Mouse (Mus musculus): ENCODE data around the gene Btn2a2. TPM values are rescaled to one million over a fixed set of nuclear protein-coding genes. Genes with fewer than 3 reads are reported as not detected.
A peak's percentile ranks its signal among the peaks of the same experiment; 100 is the strongest.

The Btn2a2 gene
- polyA plus RNA-seq, 1 experiment = 0.27 TPM

DNA sequence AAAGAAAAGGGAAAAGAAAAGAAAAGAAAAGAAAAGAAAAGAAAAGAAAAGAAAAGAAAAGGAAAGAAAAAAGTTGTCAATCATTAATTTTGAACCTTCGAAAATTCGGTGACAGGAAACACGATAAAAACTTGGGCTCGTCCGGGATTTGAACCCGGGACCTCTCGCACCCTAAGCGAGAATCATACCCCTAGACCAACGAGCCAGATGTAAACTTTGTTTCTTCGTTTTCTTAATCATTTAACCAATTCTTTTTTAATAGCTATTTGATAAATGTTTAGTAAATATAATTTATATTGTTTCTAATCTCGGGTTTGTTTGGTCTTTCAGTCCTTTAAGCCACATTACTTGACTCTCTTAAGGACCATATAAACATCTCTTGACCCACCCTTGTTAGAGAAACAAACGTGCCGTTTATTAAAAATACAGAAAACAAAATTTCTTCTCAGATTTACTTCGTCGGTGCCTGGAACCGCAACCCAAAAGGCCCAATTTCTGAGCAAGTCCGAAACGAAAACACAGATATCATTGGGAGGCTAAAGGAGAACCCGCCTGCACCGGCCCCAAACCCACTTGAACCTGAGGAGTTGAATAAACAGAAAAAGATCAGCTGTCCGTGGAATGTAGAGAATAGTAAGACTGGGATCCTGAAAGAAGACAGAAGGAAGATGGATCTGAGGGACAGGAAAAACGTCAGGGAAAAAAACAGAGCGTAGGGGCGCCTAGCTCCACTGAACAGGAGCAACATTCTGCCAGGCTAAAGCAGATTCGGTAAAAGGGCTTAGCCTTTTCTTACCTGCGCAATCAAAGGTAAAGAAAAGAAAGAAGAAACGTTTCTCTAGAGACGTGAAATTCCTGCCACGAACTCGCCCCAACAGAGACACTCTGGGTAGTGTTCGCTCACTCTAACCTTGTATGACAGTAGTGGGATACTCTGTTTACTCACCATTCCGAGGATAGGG, 51.5 kb downstream of the Btn2a2 start:
- peaks cover 10% of the 10 kb centered on the region for H3K4me1 ChIP-seq (replicated peaks; ENCODE audit: control insufficient read depth, insufficient read depth, low read length)
- H3K27me3 ChIP-seq (ENCODE audit: control insufficient read depth, insufficient read depth, low read length) = no peaks in the 10 kb centered on the region
- H3K36me3 ChIP-seq (ENCODE audit: control insufficient read depth, insufficient read depth, low read length) = no peaks in the 10 kb centered on the region
- WGBS = under 1% methylated on average over 32 of the region's 32 CpGs
- peak; percentile 61 for DNase-seq
- TF ChIP-seq CTCF (IDR thresholded peaks at IDR 0.05; ENCODE audit: borderline replicate concordance, control insufficient read depth, extremely low read depth, insufficient read depth, low read length, poor library complexity) (no peak), POLR2A (IDR thresholded peaks at IDR 0.05; ENCODE audit: control insufficient read depth, extremely low read depth, insufficient read depth, low read length, poor library complexity) (no peak)
- peak overlapping the region; percentile 56; the same call in 1 of the 2 replicates for H3K27ac ChIP-seq (ENCODE audit: control insufficient read depth, insufficient read depth, low read length)
- peak overlapping the region; percentile 45 for H3K4me3 ChIP-seq (ENCODE audit: control insufficient read depth, insufficient read depth, low read length)

DNA sequence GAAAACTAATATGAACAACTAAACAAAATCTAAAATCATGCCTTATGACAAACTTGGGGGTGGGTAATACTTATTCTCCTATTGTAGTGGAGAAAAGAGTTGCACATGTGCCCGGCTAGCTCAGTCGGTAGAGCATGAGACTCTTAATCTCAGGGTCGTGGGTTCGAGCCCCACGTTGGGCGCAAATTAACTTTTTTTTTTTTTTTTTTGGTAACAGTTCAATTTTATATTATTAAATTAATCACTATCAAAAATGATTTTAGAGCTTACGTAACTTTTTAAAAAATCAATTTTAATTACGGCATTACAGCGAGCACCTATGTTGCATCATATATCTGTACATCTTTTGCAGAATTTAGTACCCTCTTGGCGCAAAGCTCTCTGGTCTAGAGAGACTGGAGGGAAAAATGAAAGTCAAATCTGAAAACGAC, 52.4 kb downstream of the Btn2a2 start:
- 2% methylated on average over 11 of the region's 11 CpGs for WGBS
- Histone ChIP-seq H3K36me3 (ENCODE audit: control insufficient read depth, insufficient read depth, low read length) (no peaks in the 10 kb centered on the region), H3K27ac (ENCODE audit: control insufficient read depth, insufficient read depth, low read length) (no peak overlapping the region), H3K4me1 (replicated peaks; ENCODE audit: control insufficient read depth, insufficient read depth, low read length) (peaks cover 10% of the 10 kb centered on the region), H3K27me3 (ENCODE audit: control insufficient read depth, insufficient read depth, low read length) (no peaks in the 10 kb centered on the region), H3K4me3 (ENCODE audit: control insufficient read depth, insufficient read depth, low read length) (no peak overlapping the region)
- DNase-seq = peak; percentile 44
- no peak for TF ChIP-seq CTCF (IDR thresholded peaks at IDR 0.05; ENCODE audit: borderline replicate concordance, control insufficient read depth, extremely low read depth, insufficient read depth, low read length, poor library complexity)
- TF ChIP-seq POLR2A (IDR thresholded peaks at IDR 0.05; ENCODE audit: control insufficient read depth, extremely low read depth, insufficient read depth, low read length, poor library complexity) = no peak

DNA sequence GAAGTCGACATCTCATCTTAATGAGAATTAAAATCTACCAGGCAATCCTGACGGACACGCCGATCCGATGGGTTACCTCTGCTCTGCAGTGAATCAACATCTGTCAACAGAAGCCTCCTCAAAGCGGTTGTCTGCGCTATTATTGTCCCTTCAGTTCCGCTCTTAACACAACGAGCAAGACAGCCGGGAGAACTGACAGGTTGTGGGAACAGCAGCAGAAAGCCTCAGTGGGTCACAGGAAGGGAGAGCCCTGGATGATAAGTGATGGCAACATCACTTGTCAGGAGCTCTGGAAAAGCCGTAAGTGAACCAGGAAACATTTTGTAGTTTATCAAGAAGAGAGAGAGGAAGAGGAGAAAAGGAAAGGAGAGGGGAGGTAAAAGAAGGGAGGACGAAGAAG, 53.0 kb downstream of the Btn2a2 start:
- Histone ChIP-seq H3K4me1 (replicated peaks; ENCODE audit: control insufficient read depth, insufficient read depth, low read length) (peaks cover 10% of the 10 kb centered on the region), H3K36me3 (ENCODE audit: control insufficient read depth, insufficient read depth, low read length) (no peaks in the 10 kb centered on the region), H3K4me3 (ENCODE audit: control insufficient read depth, insufficient read depth, low read length) (peak overlapping the region; percentile 46), H3K27me3 (ENCODE audit: control insufficient read depth, insufficient read depth, low read length) (no peaks in the 10 kb centered on the region), H3K27ac (ENCODE audit: control insufficient read depth, insufficient read depth, low read length) (peak overlapping the region; percentile 43; the same call in 1 of the 2 replicates)
- WGBS = 31% methylated on average over 12 of the region's 12 CpGs
- no peak for DNase-seq
- no peak for TF ChIP-seq CTCF (IDR thresholded peaks at IDR 0.05; ENCODE audit: borderline replicate concordance, control insufficient read depth, extremely low read depth, insufficient read depth, low read length, poor library complexity)
- TF ChIP-seq POLR2A (IDR thresholded peaks at IDR 0.05; ENCODE audit: control insufficient read depth, extremely low read depth, insufficient read depth, low read length, poor library complexity) = no peak

DNA sequence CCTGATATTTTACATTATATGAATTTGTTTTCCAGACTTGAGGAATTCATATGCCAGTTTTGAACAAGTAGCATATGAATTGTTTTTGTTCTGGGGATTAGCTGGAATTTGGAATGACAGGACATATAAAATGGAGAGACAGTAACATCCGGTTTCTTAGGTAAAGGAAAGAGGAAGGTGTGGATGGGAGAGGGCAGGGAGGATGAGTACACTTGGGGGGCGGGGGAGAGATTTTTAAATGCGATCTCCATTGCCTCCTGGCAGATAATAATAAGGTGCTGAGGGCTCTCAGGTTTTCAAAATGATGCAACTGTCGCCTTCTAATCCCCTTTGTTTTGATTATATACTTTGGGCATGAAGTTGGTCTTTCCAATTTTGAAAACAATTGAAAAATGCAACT, 53.4 kb downstream of the Btn2a2 start:
- no peak overlapping the region for H3K27ac ChIP-seq (ENCODE audit: control insufficient read depth, insufficient read depth, low read length)
- H3K4me1 ChIP-seq (replicated peaks; ENCODE audit: control insufficient read depth, insufficient read depth, low read length) = peaks cover 10% of the 10 kb centered on the region
- H3K36me3 ChIP-seq (ENCODE audit: control insufficient read depth, insufficient read depth, low read length) = no peaks in the 10 kb centered on the region
- H3K4me3 ChIP-seq (ENCODE audit: control insufficient read depth, insufficient read depth, low read length) = no peak overlapping the region
- 64% methylated on average over 4 of the region's 4 CpGs for WGBS
- TF ChIP-seq CTCF (IDR thresholded peaks at IDR 0.05; ENCODE audit: borderline replicate concordance, control insufficient read depth, extremely low read depth, insufficient read depth, low read length, poor library complexity) (no peak), POLR2A (IDR thresholded peaks at IDR 0.05; ENCODE audit: control insufficient read depth, extremely low read depth, insufficient read depth, low read length, poor library complexity) (no peak)
- DNase-seq = no peak
- no peaks in the 10 kb centered on the region for H3K27me3 ChIP-seq (ENCODE audit: control insufficient read depth, insufficient read depth, low read length)

DNA sequence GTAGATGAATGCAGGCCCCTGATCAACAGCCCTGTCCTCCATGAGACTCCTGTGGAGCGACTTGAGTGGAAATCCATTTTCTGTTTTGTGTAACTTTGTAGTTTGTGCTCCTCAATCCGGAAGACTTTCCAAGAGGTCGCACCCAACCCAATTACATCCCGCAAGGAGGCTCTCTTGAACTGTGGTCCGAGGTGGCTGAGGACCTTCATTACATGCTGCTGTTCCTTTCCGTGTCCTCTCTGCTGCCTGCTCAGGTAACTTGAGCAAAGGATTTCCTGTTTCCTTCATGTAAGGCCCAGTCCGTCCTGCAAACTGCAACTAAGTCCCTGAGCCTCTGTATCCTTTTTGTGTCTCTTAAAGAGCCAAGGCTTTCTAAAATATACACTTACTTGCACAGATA, 54.2 kb downstream of the Btn2a2 start:
- Histone ChIP-seq H3K36me3 (ENCODE audit: control insufficient read depth, insufficient read depth, low read length) (no peaks in the 10 kb centered on the region), H3K4me3 (ENCODE audit: control insufficient read depth, insufficient read depth, low read length) (no peak overlapping the region), H3K27me3 (ENCODE audit: control insufficient read depth, insufficient read depth, low read length) (no peaks in the 10 kb centered on the region), H3K4me1 (replicated peaks; ENCODE audit: control insufficient read depth, insufficient read depth, low read length) (peaks cover 12% of the 10 kb centered on the region), H3K27ac (ENCODE audit: control insufficient read depth, insufficient read depth, low read length) (no peak overlapping the region)
- TF ChIP-seq POLR2A (IDR thresholded peaks at IDR 0.05; ENCODE audit: control insufficient read depth, extremely low read depth, insufficient read depth, low read length, poor library complexity) (no peak), CTCF (IDR thresholded peaks at IDR 0.05; ENCODE audit: borderline replicate concordance, control insufficient read depth, extremely low read depth, insufficient read depth, low read length, poor library complexity) (no peak)
- DNase-seq = no peak
- 79% methylated on average over 7 of the region's 7 CpGs for WGBS

DNA sequence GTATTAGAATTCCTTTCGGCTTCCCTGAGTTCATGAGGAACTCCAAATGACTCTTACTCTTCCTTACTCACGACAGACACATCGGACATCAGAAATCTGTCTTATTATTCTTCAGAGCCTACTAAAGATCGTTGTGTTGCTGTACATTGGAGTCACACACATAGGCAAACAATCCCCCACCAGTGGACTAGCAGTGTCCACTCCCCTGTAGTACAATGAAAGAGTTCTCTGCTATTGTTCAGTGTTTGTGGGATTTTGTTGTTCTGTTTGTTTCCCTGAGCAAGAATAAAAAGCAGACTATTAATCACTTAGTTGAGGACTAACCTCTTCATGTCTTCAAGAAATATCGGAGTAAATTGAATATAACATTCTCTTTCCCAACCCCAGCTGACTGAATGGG, 54.9 kb downstream of the Btn2a2 start:
- Histone ChIP-seq H3K4me3 (ENCODE audit: control insufficient read depth, insufficient read depth, low read length) (no peak overlapping the region), H3K36me3 (ENCODE audit: control insufficient read depth, insufficient read depth, low read length) (no peaks in the 10 kb centered on the region), H3K27me3 (ENCODE audit: control insufficient read depth, insufficient read depth, low read length) (no peaks in the 10 kb centered on the region), H3K27ac (ENCODE audit: control insufficient read depth, insufficient read depth, low read length) (no peak overlapping the region), H3K4me1 (replicated peaks; ENCODE audit: control insufficient read depth, insufficient read depth, low read length) (peaks cover 12% of the 10 kb centered on the region)
- TF ChIP-seq CTCF (IDR thresholded peaks at IDR 0.05; ENCODE audit: borderline replicate concordance, control insufficient read depth, extremely low read depth, insufficient read depth, low read length, poor library complexity) = no peak
- TF ChIP-seq POLR2A (IDR thresholded peaks at IDR 0.05; ENCODE audit: control insufficient read depth, extremely low read depth, insufficient read depth, low read length, poor library complexity) = no peak
- 81% methylated on average over 5 of the region's 5 CpGs for WGBS
- DNase-seq = no peak

All from thymus, adult 2 months (tissue).